15 mouse cellular contexts compared by ENCODE assay signal in genomic region chr14:80170450-80171180, GRCm38 (mm10).
DNase-seq lines count a peak whose midpoint lies in the region; ATAC-seq and TF ChIP-seq lines count a peak whose summit lies in the region.
"Had no signal": no experiment of that assay in that cellular context is flagged by ENCODE, and none has a peak within 500 bp of the region (broad histone marks: within the 10 kb centered on the region; RNA-seq: fewer than 3 reads in every experiment).

No protein-coding gene starts in this region.

- no peak for TF ChIP-seq RAD21 in CH12.LX (IDR thresholded peaks at IDR 0.05; ENCODE audit: low read depth, low read length)

- no peaks in the 10 kb centered on the region for H3K36me3 ChIP-seq in CH12.LX (replicated peaks in 1 of 2; ENCODE audit: control insufficient read depth in 1 of 2, insufficient read depth in 1 of 2, low read length in 1 of 2)
- no peaks in the 10 kb centered on the region for H3K36me3 ChIP-seq in forebrain, embryonic 15.5 days
- no peaks in the 10 kb centered on the region for H3K36me3 ChIP-seq in midbrain, embryonic 11.5 days (ENCODE audit: control insufficient read depth, insufficient read depth, low read length)
- H3K36me3 ChIP-seq: liver, embryonic 12.5 days had no signal

- WGBS in forebrain, embryonic 15.5 days = 3% methylated on average over 11 of the region's 11 CpGs
- 2% methylated on average over 11 of the region's 11 CpGs for WGBS in midbrain, embryonic 11.5 days

- H3K9ac ChIP-seq in CH12.LX (ENCODE audit: insufficient read depth, low read depth) = no peak overlapping the region
- H3K9ac ChIP-seq in forebrain, embryonic 15.5 days (replicated peaks) = no peak overlapping the region
- no peak overlapping the region for H3K9ac ChIP-seq in midbrain, embryonic 11.5 days (ENCODE audit: low read length)
- H3K9ac ChIP-seq: liver, embryonic 12.5 days had no signal

- in situ Hi-C loops in CH12.LX (cut with MboI; ENCODE audit: low pct_ligation_motif_present, low pct_unique_long_range_greater_than_20kb, low sequenced_read_pairs) = no loop called here

- no peaks in the 10 kb centered on the region for H3K9me3 ChIP-seq in CH12.LX (replicated peaks; ENCODE audit: low read length)
- no peaks in the 10 kb centered on the region for H3K9me3 ChIP-seq in forebrain, embryonic 15.5 days
- H3K9me3 ChIP-seq in midbrain, embryonic 11.5 days (ENCODE audit: control insufficient read depth, low read length) = no peaks in the 10 kb centered on the region
- H3K9me3 ChIP-seq: liver, embryonic 12.5 days had no signal

- H3K4me1 ChIP-seq in CH12.LX (ENCODE audit: control insufficient read depth in 1 of 2, insufficient read depth in 2 of 2) = no peaks in the 10 kb centered on the region
- peaks cover 24% of the 10 kb centered on the region; the same call in 1 of the 2 replicates for H3K4me1 ChIP-seq in forebrain, embryonic 15.5 days
- peaks cover 16% of the 10 kb centered on the region for H3K4me1 ChIP-seq in midbrain, embryonic 11.5 days (ENCODE audit: control insufficient read depth, insufficient read depth, low read length)
- H3K4me1 ChIP-seq: liver, embryonic 12.5 days had no signal

- H3K4me2 ChIP-seq in CH12.LX (ENCODE audit: insufficient read depth, low read depth, poor library complexity, severe bottlenecking) = 0 out of 2 replicates have a peak overlapping the region, but pooled peaks have one; percentile 11
- peak overlapping the region; percentile 22 for H3K4me2 ChIP-seq in forebrain, embryonic 15.5 days (replicated peaks)
- no peak overlapping the region for H3K4me2 ChIP-seq in midbrain, embryonic 11.5 days
- H3K4me2 ChIP-seq: liver, embryonic 12.5 days had no signal

- peaks cover 15% of the 10 kb centered on the region for H3K27me3 ChIP-seq in CH12.LX (replicated peaks)
- H3K27me3 ChIP-seq in forebrain, embryonic 15.5 days = no peaks in the 10 kb centered on the region
- no peaks in the 10 kb centered on the region; the same call in 1 of the 2 replicates for H3K27me3 ChIP-seq in midbrain, embryonic 11.5 days (ENCODE audit: control insufficient read depth, insufficient read depth, low read length)
- H3K27me3 ChIP-seq: liver, embryonic 12.5 days had no signal

- DNase-seq in CH12.LX (ENCODE audit: extremely low read depth) = no peak
- DNase-seq in brain, embryonic 18.5 days (ENCODE audit: low read depth, low spot score) = peak; percentile 18
- peak; percentile 91 for DNase-seq in midbrain, embryonic 11.5 days (ENCODE audit: low spot score, missing footprints)
- DNase-seq in kidney, adult 18-20 months = no peak
- no peak for DNase-seq in kidney, adult 8-10 months
- no peak for DNase-seq in adrenal gland, postnatal 36 days
- DNase-seq: adrenal gland, postnatal 25 days; cerebellum, adult 9-10 months; heart, postnatal 36 days; kidney, postnatal 25 days; lung, postnatal 36 days had no signal

- dilution Hi-C loops in CH12.LX (cut with MboI; ENCODE audit: extremely low pct_ligation_motif_present, extremely low pct_unique_long_range_greater_than_20kb, low sequenced_read_pairs) = no loop called here

- ATAC-seq in forebrain, embryonic 15.5 days (replicated peaks) = peak; percentile 57; the same call in 1 of the 2 replicates
- ATAC-seq in midbrain, embryonic 11.5 days (ENCODE audit: low FRiP score) = peak; percentile 72
- ATAC-seq in erythroid progenitor cell, adult 5-6 weeks (replicated peaks; ENCODE audit: low FRiP score, poor library complexity, severe bottlenecking) = no peak
- ATAC-seq: liver, embryonic 12.5 days; Patski had no signal

- TF ChIP-seq CTCF in CH12.LX (conservative IDR thresholded peaks at IDR 0.05 in 1 of 2, IDR thresholded peaks at IDR 0.05 in 1 of 2; ENCODE audit: low read depth in 2 of 2, low read length in 2 of 2) = no peak

- H3K27ac ChIP-seq in CH12.LX (ENCODE audit: insufficient read depth, low read depth) = no peak overlapping the region
- H3K27ac ChIP-seq in forebrain, embryonic 15.5 days (replicated peaks) = peak overlapping the region; percentile 32; the same call in 1 of the 2 replicates
- peak overlapping the region; percentile 25; the same call in 1 of the 2 replicates for H3K27ac ChIP-seq in midbrain, embryonic 11.5 days (ENCODE audit: low read depth, low read length)
- H3K27ac ChIP-seq: liver, embryonic 12.5 days had no signal

- no peak for TF ChIP-seq POLR2A in CH12.LX (IDR thresholded peaks at IDR 0.05; ENCODE audit: low read depth, low read length)

- no peaks in the 10 kb centered on the region for H3K79me2 ChIP-seq in CH12.LX (replicated peaks; ENCODE audit: control insufficient read depth, extremely low read depth, insufficient read depth, poor library complexity, severe bottlenecking)

- no peak overlapping the region for H3K4me3 ChIP-seq in CH12.LX (replicated peaks in 1 of 3; ENCODE audit: low read depth in 2 of 3, low read length in 2 of 3, poor library complexity in 1 of 3)
- H3K4me3 ChIP-seq in forebrain, embryonic 15.5 days = peak overlapping the region; percentile 6; the same call in 1 of the 2 replicates
- H3K4me3 ChIP-seq in midbrain, embryonic 11.5 days (ENCODE audit: low read depth, low read length) = no peak overlapping the region
- H3K4me3 ChIP-seq: liver, embryonic 12.5 days had no signal

- no peak for TF ChIP-seq EP300 in CH12.LX (IDR thresholded peaks at IDR 0.05; ENCODE audit: low read length)

TF ChIP-seq in CH12.LX, 34 proteins besides CTCF, POLR2A, EP300 and RAD21:
- TF ChIP-seq USF1 (IDR thresholded peaks at IDR 0.05; ENCODE audit: low read depth, low read length) = no peak
- TF ChIP-seq MXI1 (IDR thresholded peaks at IDR 0.05; ENCODE audit: low read depth, low read length) = no peak
- no peak for TF ChIP-seq ELF1 (IDR thresholded peaks at IDR 0.05; ENCODE audit: low read depth, low read length)
- TF ChIP-seq SIN3A (IDR thresholded peaks at IDR 0.05; ENCODE audit: low read length) = no peak
- no peak for TF ChIP-seq JUN (IDR thresholded peaks at IDR 0.05; ENCODE audit: insufficient read depth, low read depth, low read length)
- no peak for TF ChIP-seq IRF4 (IDR thresholded peaks at IDR 0.05; ENCODE audit: low read depth, low read length)
- no peak for TF ChIP-seq MEF2A (IDR thresholded peaks at IDR 0.05; ENCODE audit: borderline replicate concordance, low read depth, low read length)
- no peak for TF ChIP-seq ZKSCAN1 (IDR thresholded peaks at IDR 0.05; ENCODE audit: borderline replicate concordance, low read depth, low read length)
- no peak for TF ChIP-seq RCOR1 (conservative IDR thresholded peaks at IDR 0.05; ENCODE audit: low read depth, low read length)
- TF ChIP-seq E2F4 (IDR thresholded peaks at IDR 0.05; ENCODE audit: insufficient replicate concordance, low read depth, low read length) = no peak
- TF ChIP-seq PAX5 (IDR thresholded peaks at IDR 0.05; ENCODE audit: low read length) = no peak
TF ChIP-seq in CH12.LX: peak in this region for 0.

Comparison
In these comparisons a context has a peak if more than half of its experiments do, and no peak if none do; other contexts are left out.
1. DNase-seq: peak in brain, embryonic 18.5 days (single experiment) and midbrain, embryonic 11.5 days (single experiment); none in CH12.LX (single experiment), kidney, adult 18-20 months (single experiment), kidney, adult 8-10 months (0 of 2) and adrenal gland, postnatal 36 days (0 of 2).